Mouse (Mus musculus) forebrain, embryonic 16.5 days (tissue): ENCODE measurements around the gene Smok2b. TPM values are rescaled to one million over a fixed set of nuclear protein-coding genes. Genes with fewer than 3 reads are reported as not detected.
"Not testable (repeated sequence)": the region's sequence is repeated elsewhere in the genome, so short reads cannot be mapped to it uniquely, and the experiment has no call there.

Experiments used
- ATAC-seq: fragments of 200-750 bp; cut with Nextera tagmentation; 2 replicates; pipeline ENCODE4 v1.8.0; 2017; ENCODE audit warnings: mild to moderate bottlenecking, moderate library complexity
- H3K27ac ChIP-seq: fragments of 300-500 bp; sonication (generic); 2 replicates; pipeline ENCODE4 v1.5.1; 2014; ENCODE audit warnings: low read length, control low read depth
- H3K27me3 ChIP-seq: fragments of 300-500 bp; sonication (generic); replicated peaks from 2 replicates; pipeline ENCODE4 v1.6.1; 2014; ENCODE audit warnings: low read length; ENCODE audit not compliant: control insufficient read depth, insufficient read depth
- H3K36me3 ChIP-seq: fragments of 300-500 bp; sonication (generic); 2 replicates; pipeline ENCODE4 v1.6.1; 2014; ENCODE audit not compliant: control insufficient read depth, insufficient read depth
- H3K4me1 ChIP-seq: fragments of 300-500 bp; sonication (generic); replicated peaks from 2 replicates; pipeline ENCODE4 v1.6.1; 2014; ENCODE audit warnings: low read length; ENCODE audit not compliant: control insufficient read depth, insufficient read depth
- H3K4me2 ChIP-seq: fragments of 300-500 bp; sonication (generic); 2 replicates; pipeline ENCODE4 v1.6.1; 2014; ENCODE audit warnings: mild to moderate bottlenecking, low read length, control low read depth
- H3K4me3 ChIP-seq: fragments of 300-500 bp; sonication (generic); replicated peaks from 2 replicates; pipeline ENCODE4 v1.5.1; 2014; ENCODE audit warnings: mild to moderate bottlenecking, low read length, control low read depth
- H3K9ac ChIP-seq: fragments of 300-500 bp; sonication (generic); replicated peaks from 2 replicates; pipeline ENCODE4 v1.6.1; 2014; ENCODE audit warnings: low read depth, low read length, control low read depth
- H3K9me3 ChIP-seq: fragments of 300-500 bp; sonication (generic); 2 replicates; pipeline ENCODE4 v1.6.1; 2016; ENCODE audit warnings: low read length; ENCODE audit not compliant: control insufficient read depth
- WGBS: fragments of 180-500 bp; shearing (Covaris S2); extraction: QIAGEN DNeasy Blood & Tissue Kit; methylation state at CpG from one replicate; pipeline ENCODE4 v1.1.7; 2014; 5-methylcytosine and 5-hydroxymethylcytosine counted together
- polyA plus RNA-seq: library from polyadenylated mRNA; unstranded; fragments of >200 nt; fragmentation: Nextera tagmentation; extraction: Ambion mirVana; gene quantifications from 2 replicates; pipeline ENCODE4 v1.2.1, GENCODE M21; 2015

Smok2b gene
- polyA plus RNA-seq, 1 experiment from 2014 or later, result not detected

- no peak within 1 kb of the TSS for H3K9ac ChIP-seq
- H3K27ac ChIP-seq, result no peak within 1 kb of the TSS
- H3K4me3 ChIP-seq, result no peak within 1 kb of the TSS
- H3K4me2 ChIP-seq, result no peak within 1 kb of the TSS
- H3K36me3 ChIP-seq, result no peaks in the 10 kb centered on the region
- H3K9me3 ChIP-seq, result peaks cover 74% of the 10 kb centered on the region
- H3K27me3 ChIP-seq, result no peaks in the 10 kb centered on the region
- no peak for ATAC-seq
- WGBS, result 92% methylated on average over 3 of the region's 3 CpGs
- no peaks in the 10 kb centered on the region for H3K4me1 ChIP-seq
Measured at GRCm38 (mm10) chr17:13220888-13221287, 9.2 kb upstream of the Smok2b start, which contains the start of gene Smok2a. Smok2a (plus strand) TSS chr17:13221188.

- H3K9me3 ChIP-seq, result peaks cover 69% of the 10 kb centered on the region
- not testable (repeated sequence) for H3K36me3 ChIP-seq, H3K27me3 ChIP-seq, H3K4me1 ChIP-seq, ATAC-seq, H3K27ac ChIP-seq, H3K4me2 ChIP-seq, H3K4me3 ChIP-seq, H3K9ac ChIP-seq
- WGBS, result 87% methylated on average over 2 of the region's 2 CpGs
Measured at GRCm38 (mm10) chr17:13221921-13222320, 8.1 kb upstream of the Smok2b start.

GRCm38 (mm10) chr17:13239461-13239860, 9.4 kb downstream of the Smok2b start:
- WGBS, result 84% methylated on average over 4 of the region's 4 CpGs
- not testable (repeated sequence) for H3K4me1 ChIP-seq, H3K9ac ChIP-seq, ATAC-seq, H3K4me2 ChIP-seq, H3K27me3 ChIP-seq, H3K36me3 ChIP-seq, H3K27ac ChIP-seq, H3K4me3 ChIP-seq
- H3K9me3 ChIP-seq, result peaks cover 26% of the 10 kb centered on the region

GRCm38 (mm10) chr17:13240807-13241727, 11.0 kb downstream of the Smok2b start:
- peaks cover 16% of the 10 kb centered on the region for H3K9me3 ChIP-seq
- H3K4me3 ChIP-seq, H3K4me1 ChIP-seq, ATAC-seq, H3K36me3 ChIP-seq, H3K27ac ChIP-seq, H3K27me3 ChIP-seq, H3K4me2 ChIP-seq, H3K9ac ChIP-seq: not testable (repeated sequence)
- WGBS, result 90% methylated on average over 7 of the region's 13 CpGs

GRCm38 (mm10) chr17:13254786-13255185, 24.7 kb downstream of the Smok2b start:
- not testable (repeated sequence) for H3K27ac ChIP-seq, H3K4me3 ChIP-seq, H3K27me3 ChIP-seq, H3K9me3 ChIP-seq, H3K4me2 ChIP-seq, H3K9ac ChIP-seq, H3K36me3 ChIP-seq, H3K4me1 ChIP-seq, ATAC-seq
- WGBS, result 57% methylated on average over 1 of the region's 5 CpGs

Other genes with a start within 250 kb of the Smok2b start
- gene Wtap, start 236.1 kb upstream of the Smok2b start, polyA plus RNA-seq, result 155 and 168 TPM in 2 replicates
- gene Sod2, start 223.4 kb upstream of the Smok2b start, polyA plus RNA-seq, result 107 and 120 TPM in 2 replicates
- gene Gpr31b, start 178.0 kb upstream of the Smok2b start, polyA plus RNA-seq, result 0.25 and 0.58 TPM in 2 replicates
- 0.17 TPM in 1 of 2 replicates, not detected in the other for gene Tcp10b, start 169.2 kb upstream of the Smok2b start, polyA plus RNA-seq
- 0.09 and 0.27 TPM in 2 replicates for gene Unc93a, start 98.4 kb upstream of the Smok2b start, polyA plus RNA-seq
- gene Smok2a, start 9.1 kb upstream of the Smok2b start, polyA plus RNA-seq, result not detected in 2 replicates
- gene Tcp10c, start 124.3 kb downstream of the Smok2b start, polyA plus RNA-seq, result not detected in 2 replicates